Mouse (Mus musculus) heart, adult 2 months (tissue): ENCODE measurements around the gene Xylt2. TPM values are rescaled to one million over a fixed set of nuclear protein-coding genes. Genes with fewer than 3 reads are reported as not detected.
A peak's percentile ranks its signal among the peaks of the same experiment; 100 is the strongest.

ENCODE experiments used
- DNase-seq, 2 experiments: peaks; one replicate each; pipeline ENCODE4 v3.0.0; 2021
- H3K27ac ChIP-seq: fragments of 200-600 bp; 2 replicates; pipeline ENCODE4 v1.8.1; 2022
- H3K27me3 ChIP-seq: fragments of 200-500 bp; 2 replicates; pipeline ENCODE4 v1.6.1; 2012; ENCODE audit warnings: mild to moderate bottlenecking, low read length, inconsistent platforms, mixed read lengths; ENCODE audit not compliant: control insufficient read depth, insufficient read depth
- H3K36me3 ChIP-seq: fragments of 200-500 bp; 2 replicates; pipeline ENCODE4 v1.6.1; 2012; ENCODE audit warnings: low read length, inconsistent platforms; ENCODE audit not compliant: control insufficient read depth, insufficient read depth
- H3K4me1 ChIP-seq: fragments of 200-500 bp; 2 replicates; pipeline ENCODE4 v1.6.1; 2011; ENCODE audit warnings: low read length; ENCODE audit not compliant: control insufficient read depth, insufficient read depth
- H3K4me3 ChIP-seq: fragments of 200-600 bp; 2 replicates; pipeline ENCODE4 v1.8.1; 2022
- H3K79me2 ChIP-seq: fragments of 200-500 bp; replicated peaks from 2 replicates; pipeline ENCODE4 v1.6.1; 2012; ENCODE audit warnings: mild to moderate bottlenecking, inconsistent platforms, low read length, moderate library complexity, mixed read lengths; ENCODE audit not compliant: control insufficient read depth, insufficient read depth
- H3K9ac ChIP-seq: fragments of 200-500 bp; 2 replicates; pipeline ENCODE4 v1.6.1; 2012; ENCODE audit warnings: low read depth, mild to moderate bottlenecking, control low read depth, inconsistent platforms, low read length, mixed read lengths
- CTCF ChIP-seq: fragments of 200-600 bp; IDR thresholded peaks from 2 replicates; pipeline ENCODE4 v1.8.1; 2022; ENCODE audit warnings: antibody characterized with exemption, mild to moderate bottlenecking, moderate library complexity
- EP300 ChIP-seq: fragments of 200-500 bp; IDR thresholded peaks from 2 replicates; pipeline ENCODE4 v1.6.1; 2011; ENCODE audit warnings: low read depth, low read length, control low read depth; ENCODE audit not compliant: insufficient read depth
- POLR2A ChIP-seq: fragments of 200-500 bp; IDR thresholded peaks from 2 replicates; pipeline ENCODE4 v1.6.1; 2011; ENCODE audit warnings: mild to moderate bottlenecking, low read depth, low read length, control low read depth; ENCODE audit not compliant: insufficient read depth
- WGBS: fragments of 180-500 bp; shearing (Covaris S2); methylation state at CpG from one replicate; pipeline ENCODE4 v1.1.7; 2018; 5-methylcytosine and 5-hydroxymethylcytosine counted together
- intact Hi-C: fragments of 180-260 bp; cut with DNase I; formaldehyde crosslinking; loops from one replicate; pipeline ENCODE4 v1.15.1; 2025
- polyA plus RNA-seq: library from polyadenylated mRNA; depleted of rRNA; stranded (reverse); fragments of >200 nt; gene quantifications from 2 replicates; pipeline ENCODE4 v1.2.3, GENCODE M21; 2012
- total RNA-seq, 2 experiments: library from RNA; stranded (reverse); gene quantifications; 2 replicates each; pipeline ENCODE4 v1.2.3; 2021

Xylt2 gene
- total and polyA plus RNA-seq, 3 experiments: 7.2 to 11.6 (median 7.9) TPM

- no peak overlapping the region for H3K4me3 ChIP-seq
- WGBS: 82% methylated on average over 7 of the region's 7 CpGs
- peak overlapping the region; percentile 33 for H3K27ac ChIP-seq
Measured at GRCm38 (mm10) chr11:94682427-94682826, 5.1 kb upstream of the Xylt2 start.

GRCm38 (mm10) chr11:94681640-94682039 lies 4.3 kb upstream of the Xylt2 start:
- Histone ChIP-seq H3K79me2 (peaks cover 3% of the 10 kb centered on the region; the same call in 1 of the 2 replicates), H3K36me3 (no peaks in the 10 kb centered on the region), H3K27ac (peak overlapping the region; percentile 51), H3K9ac (no peak overlapping the region), H3K4me1 (peaks cover 4% of the 10 kb centered on the region), H3K4me3 (no peak overlapping the region), H3K27me3 (no peaks in the 10 kb centered on the region)
- DNase-seq: no peak
- TF ChIP-seq POLR2A: no peak
- no peak for TF ChIP-seq EP300
- TF ChIP-seq CTCF: no peak
- 63% methylated on average over 4 of the region's 4 CpGs for WGBS
- intact Hi-C loops: no loop called here

More at GRCm38 (mm10) chr11:94682427-94682826, 5.1 kb upstream of the Xylt2 start:
- Histone ChIP-seq H3K79me2 (no peaks in the 10 kb centered on the region), H3K9ac (no peak overlapping the region), H3K4me1 (peaks cover 4% of the 10 kb centered on the region), H3K27me3 (no peaks in the 10 kb centered on the region), H3K36me3 (no peaks in the 10 kb centered on the region)
- TF ChIP-seq EP300: no peak
- TF ChIP-seq CTCF: no peak
- TF ChIP-seq POLR2A: no peak
- intact Hi-C loops: no loop called here
- DNase-seq: no peak

GRCm38 (mm10) chr11:94680639-94681038 lies 3.3 kb upstream of the Xylt2 start:
- Histone ChIP-seq H3K4me1 (peaks cover 12% of the 10 kb centered on the region), H3K36me3 (no peaks in the 10 kb centered on the region), H3K79me2 (peaks cover 4% of the 10 kb centered on the region; the same call in 1 of the 2 replicates), H3K27ac (peak overlapping the region; percentile 51), H3K9ac (no peak overlapping the region), H3K4me3 (no peak overlapping the region), H3K27me3 (no peaks in the 10 kb centered on the region)
- DNase-seq: no peak
- TF ChIP-seq CTCF (peak; percentile 51), POLR2A (no peak), EP300 (no peak)
- intact Hi-C loops: no loop called here

GRCm38 (mm10) chr11:94677607-94678145 lies 361 bp upstream of the Xylt2 start:
- H3K9ac ChIP-seq: peak overlapping the region; percentile 59
- peaks cover 5% of the 10 kb centered on the region; the same call in 1 of the 2 replicates for H3K79me2 ChIP-seq
- DNase-seq: no peak
- H3K4me3 ChIP-seq: peak overlapping the region; percentile 77
- H3K27me3 ChIP-seq: no peaks in the 10 kb centered on the region
- 26% methylated on average over 15 of the region's 15 CpGs for WGBS
- peak overlapping the region; percentile 12; the same call in 1 of the 2 replicates for H3K27ac ChIP-seq
- intact Hi-C loops: no loop called here
- peaks cover 13% of the 10 kb centered on the region for H3K4me1 ChIP-seq
- H3K36me3 ChIP-seq: no peaks in the 10 kb centered on the region
- no peak for TF ChIP-seq EP300
- TF ChIP-seq CTCF: no peak

- DNase-seq: no peak
- TF ChIP-seq POLR2A (no peak), CTCF (no peak), EP300 (no peak)
- Histone ChIP-seq H3K27ac (peak overlapping the region; percentile 86; the same call in 1 of the 2 replicates), H3K79me2 (peaks cover 5% of the 10 kb centered on the region; the same call in 1 of the 2 replicates), H3K27me3 (no peaks in the 10 kb centered on the region), H3K4me3 (peak overlapping the region; percentile 77), H3K36me3 (no peaks in the 10 kb centered on the region), H3K4me1 (peaks cover 12% of the 10 kb centered on the region), H3K9ac (peak overlapping the region; percentile 98)
- WGBS: 42% methylated on average over 4 of the region's 4 CpGs
- intact Hi-C loops: no loop called here
Measured at GRCm38 (mm10) chr11:94676308-94676707, 1.0 kb downstream of the Xylt2 start.

- TF ChIP-seq CTCF (no peak), POLR2A (no peak), EP300 (no peak)
- Histone ChIP-seq H3K9ac (no peak overlapping the region), H3K4me3 (no peak overlapping the region), H3K79me2 (peaks cover 5% of the 10 kb centered on the region; the same call in 1 of the 2 replicates), H3K27me3 (no peaks in the 10 kb centered on the region), H3K27ac (no peak overlapping the region), H3K4me1 (peaks cover 12% of the 10 kb centered on the region), H3K36me3 (no peaks in the 10 kb centered on the region)
- intact Hi-C loops: loop anchor here (2.0 kb wide), 1 partner anchor 21 kb away; no protein-coding TSS in a partner anchor
- 58% methylated on average over 5 of the region's 5 CpGs for WGBS
- no peak for DNase-seq
Measured at GRCm38 (mm10) chr11:94675446-94675845, 1.9 kb downstream of the Xylt2 start.
